Mouse (Mus musculus): ENCODE results near the gene Defb42. TPM values are rescaled to one million over a fixed set of nuclear protein-coding genes. Genes with fewer than 3 reads are reported as not detected.
A peak's percentile ranks its signal among the peaks of the same experiment; 100 is the strongest.

Defb42 gene
- polyA plus RNA-seq, 1 experiment from 2014 or later = not detected

- Histone ChIP-seq H3K36me3 (ENCODE audit: poor library complexity, severe bottlenecking) (no peaks in the 10 kb centered on the region), H3K27ac (no peak overlapping the region), H3K9me3 (replicated peaks) (no peaks in the 10 kb centered on the region), H3K4me1 (peaks cover 3% of the 10 kb centered on the region; the same call in 1 of the 2 replicates), H3K27me3 (no peaks in the 10 kb centered on the region), H3K4me2 (no peak overlapping the region), H3K4me3 (no peak overlapping the region), H3K9ac (no peak overlapping the region)
- no peak for ATAC-seq
- WGBS = 93% methylated on average over 2 of the region's 2 CpGs
Measured at GRCm38 (mm10) chr14:63062184-63062583, 15.4 kb downstream of the Defb42 start.

GRCm38 (mm10) chr14:63065391-63065790 is 18.6 kb downstream of the Defb42 start:
- Histone ChIP-seq H3K27me3 (no peaks in the 10 kb centered on the region; the same call in 1 of the 2 replicates), H3K9ac (no peak overlapping the region), H3K4me2 (no peak overlapping the region), H3K4me1 (peaks cover 3% of the 10 kb centered on the region; the same call in 1 of the 2 replicates), H3K27ac (no peak overlapping the region), H3K36me3 (ENCODE audit: poor library complexity, severe bottlenecking) (no peaks in the 10 kb centered on the region), H3K4me3 (no peak overlapping the region), H3K9me3 (replicated peaks) (no peaks in the 10 kb centered on the region)
- WGBS = 84% methylated on average over 5 of the region's 5 CpGs
- ATAC-seq = no peak

GRCm38 (mm10) chr14:63066630-63067310 is 20.0 kb downstream of the Defb42 start:
- no peaks in the 10 kb centered on the region for H3K9me3 ChIP-seq (replicated peaks)
- WGBS = 38% methylated on average over 16 of the region's 16 CpGs
- ATAC-seq = 0 out of 2 replicates have a peak, but pooled peaks have one; percentile 41
- H3K36me3 ChIP-seq (ENCODE audit: poor library complexity, severe bottlenecking) = no peaks in the 10 kb centered on the region
- H3K4me3 ChIP-seq = no peak overlapping the region
- H3K4me2 ChIP-seq = peak overlapping the region; percentile 38
- H3K27me3 ChIP-seq = no peaks in the 10 kb centered on the region; the same call in 1 of the 2 replicates
- peaks cover 3% of the 10 kb centered on the region; the same call in 1 of the 2 replicates for H3K4me1 ChIP-seq
- no peak overlapping the region for H3K27ac ChIP-seq
- no peak overlapping the region for H3K9ac ChIP-seq

- ATAC-seq = no peak
- Histone ChIP-seq H3K27ac (no peak overlapping the region), H3K27me3 (no peaks in the 10 kb centered on the region; the same call in 1 of the 2 replicates), H3K4me1 (peaks cover 3% of the 10 kb centered on the region; the same call in 1 of the 2 replicates), H3K4me3 (no peak overlapping the region), H3K9me3 (replicated peaks) (no peaks in the 10 kb centered on the region), H3K4me2 (no peak overlapping the region), H3K9ac (no peak overlapping the region), H3K36me3 (ENCODE audit: poor library complexity, severe bottlenecking) (no peaks in the 10 kb centered on the region)
- WGBS = 89% methylated on average over 15 of the region's 15 CpGs
Measured at GRCm38 (mm10) chr14:63067708-63068107, 20.9 kb downstream of the Defb42 start.

Other genes starting within 250 kb of the Defb42 start
- 7.3 and 8.5 TPM in 2 replicates for gene Wdfy2, start 209.3 kb upstream of the Defb42 start, polyA plus RNA-seq (2015; fragmentation: Nextera tagmentation; extraction: Ambion mirVana)
- gene Defb48, start 62.5 kb upstream of the Defb42 start, polyA plus RNA-seq (2015; fragmentation: Nextera tagmentation; extraction: Ambion mirVana) = not detected in 2 replicates
- not detected in 2 replicates for gene Defb47, start 48.9 kb upstream of the Defb42 start, polyA plus RNA-seq (2015; fragmentation: Nextera tagmentation; extraction: Ambion mirVana)
- not detected in 2 replicates for gene Defb43, start 35.2 kb upstream of the Defb42 start, polyA plus RNA-seq (2015; fragmentation: Nextera tagmentation; extraction: Ambion mirVana)
- not detected in 2 replicates for gene Defb30, start 3.0 kb downstream of the Defb42 start, polyA plus RNA-seq (2015; fragmentation: Nextera tagmentation; extraction: Ambion mirVana)